ENCODE assay signal across 24 mouse cellular contexts in the genomic region with DNA sequence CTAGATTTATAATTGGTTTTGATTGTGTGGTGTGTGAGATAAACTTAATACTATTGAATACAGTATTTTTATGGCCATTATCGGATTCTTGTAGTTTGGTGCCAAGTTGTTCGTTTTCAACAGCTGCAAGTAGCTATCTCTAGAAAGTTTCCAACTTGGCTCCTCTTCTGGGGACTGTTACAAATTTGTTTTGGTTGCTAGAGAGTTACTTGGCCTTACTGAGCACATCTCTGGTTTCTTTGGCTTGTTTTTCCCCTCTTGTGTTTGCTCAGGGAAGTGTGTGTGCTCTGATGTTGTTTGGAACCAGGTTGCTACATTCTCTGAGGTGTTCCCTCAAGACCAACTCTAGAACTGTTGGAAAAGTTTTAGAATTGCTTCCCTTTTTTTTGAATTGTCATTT. TPM values are rescaled to one million over a fixed set of nuclear protein-coding genes. Genes with fewer than 3 reads are reported as not detected.
DNase-seq lines count a peak whose midpoint lies in the region; ATAC-seq and TF ChIP-seq lines count a peak whose summit lies in the region.
"Had no signal": no experiment of that assay in that cellular context is flagged by ENCODE, and none has a peak within 500 bp of the region (broad histone marks: within the 10 kb centered on the region; RNA-seq: fewer than 3 reads in every experiment).

No protein-coding gene starts in this region.

- no peak for TF ChIP-seq EP300 in heart, adult 2 months (IDR thresholded peaks at IDR 0.05; ENCODE audit: insufficient read depth, low read depth, low read length)

- H3K9me3 ChIP-seq in embryonic facial prominence, embryonic 14.5 days (ENCODE audit: control insufficient read depth, low read length), result no peaks in the 10 kb centered on the region
- no peaks in the 10 kb centered on the region for H3K9me3 ChIP-seq in embryonic facial prominence, embryonic 10.5 days
- no peaks in the 10 kb centered on the region for H3K9me3 ChIP-seq in heart, embryonic 13.5 days
- H3K9me3 ChIP-seq in lung, embryonic 14.5 days (ENCODE audit: low read depth, low read length), result no peaks in the 10 kb centered on the region
- no peaks in the 10 kb centered on the region for H3K9me3 ChIP-seq in midbrain, embryonic 11.5 days (ENCODE audit: control insufficient read depth, low read length)
- H3K9me3 ChIP-seq: forebrain, embryonic 15.5 days; hindbrain, embryonic 13.5 days; kidney, embryonic 15.5 days; limb, embryonic 15.5 days; lung, embryonic 15.5 days; megakaryocyte, embryonic 14.5 days had no signal

- H3K27ac ChIP-seq in embryonic facial prominence, embryonic 14.5 days (replicated peaks; ENCODE audit: low read depth, low read length), result no peak overlapping the region
- no peak overlapping the region for H3K27ac ChIP-seq in embryonic facial prominence, embryonic 10.5 days (replicated peaks)
- H3K27ac ChIP-seq in heart, embryonic 13.5 days (replicated peaks), result peak overlapping the region; percentile 39
- H3K27ac ChIP-seq in heart, adult 2 months, result no peak overlapping the region
- no peak overlapping the region for H3K27ac ChIP-seq in lung, embryonic 14.5 days (ENCODE audit: low read depth)
- H3K27ac ChIP-seq in midbrain, embryonic 11.5 days (ENCODE audit: low read depth, low read length), result no peak overlapping the region
- H3K27ac ChIP-seq: forebrain, embryonic 15.5 days; hindbrain, embryonic 13.5 days; kidney, embryonic 15.5 days; limb, embryonic 15.5 days; lung, embryonic 15.5 days; stomach, postnatal 0 days had no signal

- H3K36me3 ChIP-seq in embryonic facial prominence, embryonic 14.5 days (ENCODE audit: control insufficient read depth, insufficient read depth, low read length), result no peaks in the 10 kb centered on the region
- no peaks in the 10 kb centered on the region for H3K36me3 ChIP-seq in embryonic facial prominence, embryonic 10.5 days (replicated peaks)
- H3K36me3 ChIP-seq in heart, embryonic 13.5 days, result no peaks in the 10 kb centered on the region
- peaks cover 5% of the 10 kb centered on the region for H3K36me3 ChIP-seq in heart, adult 2 months (ENCODE audit: control insufficient read depth, insufficient read depth, low read length)
- H3K36me3 ChIP-seq in lung, embryonic 14.5 days (ENCODE audit: insufficient read depth), result no peaks in the 10 kb centered on the region
- no peaks in the 10 kb centered on the region for H3K36me3 ChIP-seq in midbrain, embryonic 11.5 days (ENCODE audit: control insufficient read depth, insufficient read depth, low read length)
- H3K36me3 ChIP-seq: forebrain, embryonic 15.5 days; hindbrain, embryonic 13.5 days; kidney, embryonic 15.5 days; limb, embryonic 15.5 days; lung, embryonic 15.5 days had no signal

- DNase-seq in embryonic facial prominence, embryonic 14.5 days (ENCODE audit: low spot score), result peak; percentile 65
- no peak for DNase-seq in embryonic facial prominence, embryonic 10.5 days (ENCODE audit: low spot score)
- DNase-seq in heart, adult 2 months, result no peak
- peak; percentile 19 for DNase-seq in lung, embryonic 14.5 days
- DNase-seq in lung, adult 2 months, result no peak
- DNase-seq in lung, postnatal 36 days, result peak; percentile 12
- DNase-seq in midbrain, embryonic 11.5 days (ENCODE audit: low spot score, missing footprints), result no peak
- DNase-seq: adrenal gland, postnatal 14 days; cerebellum, adult 8-10 months; cerebellum, postnatal 36 days; embryo, embryonic 11 days; gastrocnemius, postnatal 10 days; kidney, adult 11 months; kidney, postnatal 36 days; midbrain, embryonic 14.5 days; thymus, adult 2 months had no signal

- 0 out of 2 replicates have a peak, but pooled peaks have one; percentile 22 for ATAC-seq in embryonic facial prominence, embryonic 14.5 days (ENCODE audit: low read depth)
- ATAC-seq in heart, embryonic 13.5 days (ENCODE audit: extremely low read depth, insufficient number of reproducible peaks, low FRiP score, low TSS enrichment), result no peak
- ATAC-seq in lung, embryonic 14.5 days (ENCODE audit: insufficient read depth), result no peak
- ATAC-seq in midbrain, embryonic 11.5 days (ENCODE audit: low FRiP score), result no peak
- ATAC-seq: forebrain, embryonic 15.5 days had no signal

- no peak overlapping the region for H3K4me3 ChIP-seq in embryonic facial prominence, embryonic 14.5 days (ENCODE audit: low read depth, low read length)
- no peak overlapping the region for H3K4me3 ChIP-seq in embryonic facial prominence, embryonic 10.5 days
- no peak overlapping the region for H3K4me3 ChIP-seq in heart, embryonic 13.5 days
- no peak overlapping the region for H3K4me3 ChIP-seq in heart, adult 2 months
- H3K4me3 ChIP-seq in lung, embryonic 14.5 days (ENCODE audit: low read depth, low read length), result no peak overlapping the region
- no peak overlapping the region for H3K4me3 ChIP-seq in lung, adult 2 months (replicated peaks; ENCODE audit: extremely low read depth, low read depth, low read length)
- no peak overlapping the region for H3K4me3 ChIP-seq in midbrain, embryonic 11.5 days (ENCODE audit: low read depth, low read length)
- H3K4me3 ChIP-seq: forebrain, embryonic 15.5 days; hindbrain, embryonic 13.5 days; kidney, embryonic 15.5 days; limb, embryonic 15.5 days; lung, embryonic 15.5 days; megakaryocyte, embryonic 14.5 days had no signal

- no peaks in the 10 kb centered on the region for H3K4me1 ChIP-seq in embryonic facial prominence, embryonic 14.5 days (ENCODE audit: control insufficient read depth, insufficient read depth, low read length)
- no peaks in the 10 kb centered on the region for H3K4me1 ChIP-seq in embryonic facial prominence, embryonic 10.5 days
- peaks cover 11% of the 10 kb centered on the region for H3K4me1 ChIP-seq in heart, embryonic 13.5 days
- H3K4me1 ChIP-seq in heart, adult 2 months (ENCODE audit: control insufficient read depth, insufficient read depth, low read length), result no peaks in the 10 kb centered on the region
- no peaks in the 10 kb centered on the region for H3K4me1 ChIP-seq in lung, embryonic 14.5 days (ENCODE audit: insufficient read depth)
- H3K4me1 ChIP-seq in lung, adult 2 months (ENCODE audit: control insufficient read depth, insufficient read depth, low read length), result peaks cover 2% of the 10 kb centered on the region
- H3K4me1 ChIP-seq in midbrain, embryonic 11.5 days (ENCODE audit: control insufficient read depth, insufficient read depth, low read length), result no peaks in the 10 kb centered on the region
- H3K4me1 ChIP-seq: hindbrain, embryonic 13.5 days; kidney, embryonic 15.5 days; limb, embryonic 15.5 days; lung, embryonic 15.5 days had no signal

- TF ChIP-seq CTCF in heart, adult 2 months (IDR thresholded peaks at IDR 0.05), result no peak
- TF ChIP-seq CTCF in lung, embryonic 14.5 days (IDR thresholded peaks at IDR 0.05; ENCODE audit: low read depth), result no peak
- TF ChIP-seq CTCF in lung, adult 2 months (IDR thresholded peaks at IDR 0.05; ENCODE audit: insufficient read depth, low read length), result no peak

- intact Hi-C loops in heart, adult 2 months (cut with DNase I), result no loop called here

- H3K79me2 ChIP-seq in heart, adult 2 months (replicated peaks; ENCODE audit: control insufficient read depth, insufficient read depth, low read length), result no peaks in the 10 kb centered on the region

- no peak overlapping the region for H3K9ac ChIP-seq in embryonic facial prominence, embryonic 14.5 days (ENCODE audit: low read depth, low read length)
- no peak overlapping the region for H3K9ac ChIP-seq in heart, embryonic 13.5 days
- no peak overlapping the region for H3K9ac ChIP-seq in heart, adult 2 months (ENCODE audit: low read depth, low read length)
- H3K9ac ChIP-seq in lung, embryonic 14.5 days, result no peak overlapping the region
- no peak overlapping the region for H3K9ac ChIP-seq in midbrain, embryonic 11.5 days (ENCODE audit: low read length)
- H3K9ac ChIP-seq: forebrain, embryonic 15.5 days; hindbrain, embryonic 13.5 days; kidney, embryonic 15.5 days; limb, embryonic 15.5 days; lung, embryonic 15.5 days had no signal

- H3K4me2 ChIP-seq in embryonic facial prominence, embryonic 14.5 days (ENCODE audit: low read depth, low read length), result no peak overlapping the region
- H3K4me2 ChIP-seq in heart, embryonic 13.5 days, result no peak overlapping the region
- H3K4me2 ChIP-seq in lung, embryonic 14.5 days, result no peak overlapping the region
- no peak overlapping the region for H3K4me2 ChIP-seq in midbrain, embryonic 11.5 days
- H3K4me2 ChIP-seq: forebrain, embryonic 15.5 days; hindbrain, embryonic 13.5 days; kidney, embryonic 15.5 days; limb, embryonic 15.5 days; lung, embryonic 15.5 days had no signal

- H3K27me3 ChIP-seq in embryonic facial prominence, embryonic 14.5 days (replicated peaks; ENCODE audit: control insufficient read depth, insufficient read depth, low read length), result no peaks in the 10 kb centered on the region
- no peaks in the 10 kb centered on the region for H3K27me3 ChIP-seq in embryonic facial prominence, embryonic 10.5 days (replicated peaks; ENCODE audit: low read depth, poor library complexity, severe bottlenecking)
- no peaks in the 10 kb centered on the region for H3K27me3 ChIP-seq in heart, embryonic 13.5 days (replicated peaks)
- H3K27me3 ChIP-seq in heart, adult 2 months (ENCODE audit: control insufficient read depth, insufficient read depth, low read length), result no peaks in the 10 kb centered on the region
- no peaks in the 10 kb centered on the region for H3K27me3 ChIP-seq in lung, embryonic 14.5 days (ENCODE audit: insufficient read depth, low read length)
- H3K27me3 ChIP-seq in midbrain, embryonic 11.5 days (ENCODE audit: control insufficient read depth, insufficient read depth, low read length), result no peaks in the 10 kb centered on the region
- H3K27me3 ChIP-seq: forebrain, embryonic 15.5 days; hindbrain, embryonic 13.5 days; kidney, embryonic 15.5 days; limb, embryonic 15.5 days; lung, embryonic 15.5 days; megakaryocyte, embryonic 14.5 days had no signal

- WGBS in embryonic facial prominence, embryonic 14.5 days, result 72% methylated on average over 2 of the region's 2 CpGs
- WGBS in embryonic facial prominence, embryonic 10.5 days, result 92% methylated on average over 2 of the region's 2 CpGs
- WGBS in heart, embryonic 13.5 days, result 61% methylated on average over 2 of the region's 2 CpGs
- WGBS in heart, adult 2 months, result 26% methylated on average over 2 of the region's 2 CpGs
- 68% methylated on average over 2 of the region's 2 CpGs for WGBS in lung, embryonic 14.5 days
- WGBS in lung, adult 2 months, result 58% methylated on average over 2 of the region's 2 CpGs
- 92% methylated on average over 2 of the region's 2 CpGs for WGBS in midbrain, embryonic 11.5 days

- no peak for TF ChIP-seq POLR2A in heart, adult 2 months (IDR thresholded peaks at IDR 0.05; ENCODE audit: insufficient read depth, low read depth, low read length)
- no peak for TF ChIP-seq POLR2A in lung, adult 2 months (IDR thresholded peaks at IDR 0.05; ENCODE audit: borderline replicate concordance, extremely low read depth, low read depth, low read length)

RNA-seq across cellular contexts. Expression of a gene that starts 27.2 kb away (rescaled TPM):
- 30.8 and 39.7 TPM in 2 replicates for polyA plus RNA-seq in embryonic facial prominence, embryonic 14.5 days (2014; fragmentation: Nextera tagmentation; extraction: Ambion mirVana)
- polyA plus RNA-seq in embryonic facial prominence, embryonic 10.5 days (2016; fragmentation: Nextera tagmentation; extraction: Ambion mirVana), result 61.4 and 72.1 TPM in 2 replicates
- 25.2 and 26.5 TPM in 2 replicates for polyA plus RNA-seq in heart, embryonic 13.5 days (2015; fragmentation: Nextera tagmentation; extraction: Ambion mirVana)
- 100 to 1,000 TPM in 1 of 2 experiments, 10 to 100 TPM in 1; 83.4 to 131 TPM for total RNA-seq in heart, adult 2 months (2021)
- polyA plus RNA-seq in heart, adult 2 months (2012; rRNA removed), result 18.5 and 27.4 TPM in 2 replicates
- 49.1 and 51.8 TPM in 2 replicates for polyA plus RNA-seq in lung, embryonic 14.5 days (2014; fragmentation: Nextera tagmentation; extraction: Ambion mirVana)
- polyA plus RNA-seq in lung, adult 2 months (2012; rRNA removed), result 19.5 and 25.6 TPM in 2 replicates
- 128 and 140 TPM in 2 replicates for polyA plus RNA-seq in midbrain, embryonic 11.5 days (2014; fragmentation: Nextera tagmentation; extraction: Ambion mirVana)

Comparison
In these comparisons a context has a peak if more than half of its experiments do, and no peak if none do; other contexts are left out.
1. DNase-seq: peak in embryonic facial prominence, embryonic 14.5 days (single experiment), lung, embryonic 14.5 days (single experiment) and lung, postnatal 36 days (single experiment); none in embryonic facial prominence, embryonic 10.5 days (single experiment), heart, adult 2 months (0 of 2), lung, adult 2 months (single experiment) and midbrain, embryonic 11.5 days (single experiment).